Mouse (Mus musculus) heart, adult 2 months (tissue): ENCODE data around the gene Nexn.

Experiments used
- CTCF ChIP-seq: fragments of 200-600 bp; IDR thresholded peaks from 2 replicates; pipeline ENCODE4 v1.8.1; 2022; ENCODE audit warnings: antibody characterized with exemption, mild to moderate bottlenecking, moderate library complexity
- POLR2A ChIP-seq: fragments of 200-500 bp; IDR thresholded peaks from 2 replicates; pipeline ENCODE4 v1.6.1; 2011; ENCODE audit warnings: mild to moderate bottlenecking, low read depth, low read length, control low read depth; ENCODE audit not compliant: insufficient read depth

- no peak for TF ChIP-seq POLR2A
- no peak for TF ChIP-seq CTCF
Observed at GRCm38 (mm10) chr3:152268099-152268498, 1.9 kb upstream of the Nexn start.
